16 mouse cellular contexts compared by ENCODE assay signal in genomic region chr15:96729785-96730184, GRCm38 (mm10). TPM values are rescaled to one million over a fixed set of nuclear protein-coding genes. Genes with fewer than 3 reads are reported as not detected.
A peak's percentile ranks its signal among the peaks of the same experiment; 100 is the strongest.
DNase-seq lines count a peak whose midpoint lies in the region; ATAC-seq and TF ChIP-seq lines count a peak whose summit lies in the region.
"Had no signal": no experiment of that assay in that cellular context is flagged by ENCODE, and none has a peak within 500 bp of the region (broad histone marks: within the 10 kb centered on the region; RNA-seq: fewer than 3 reads in every experiment).

No protein-coding gene starts in this region.

- TF ChIP-seq CTCF in C2C12 (IDR thresholded peaks at IDR 0.05; ENCODE audit: control insufficient read depth, insufficient read depth, insufficient read length), result no peak

- no peaks in the 10 kb centered on the region for H3K27me3 ChIP-seq in C2C12 (ENCODE audit: control insufficient read depth, insufficient read depth, insufficient read length)
- H3K27me3 ChIP-seq in heart, embryonic 15.5 days, result no peaks in the 10 kb centered on the region
- no peaks in the 10 kb centered on the region for H3K27me3 ChIP-seq in hindbrain, embryonic 12.5 days
- H3K27me3 ChIP-seq: heart, embryonic 13.5 days; limb, embryonic 15.5 days; midbrain, embryonic 12.5 days had no signal

- H3K4me3 ChIP-seq in C2C12 (ENCODE audit: insufficient read depth, poor library complexity, severe bottlenecking), result no peak overlapping the region
- no peak overlapping the region for H3K4me3 ChIP-seq in heart, embryonic 15.5 days
- H3K4me3 ChIP-seq in hindbrain, embryonic 12.5 days, result no peak overlapping the region
- H3K4me3 ChIP-seq: heart, embryonic 13.5 days; limb, embryonic 15.5 days; midbrain, embryonic 12.5 days had no signal

- H3K27ac ChIP-seq in heart, embryonic 15.5 days, result peak overlapping the region; percentile 45; the same call in 1 of the 2 replicates
- H3K27ac ChIP-seq in hindbrain, embryonic 12.5 days, result no peak overlapping the region
- H3K27ac ChIP-seq: heart, embryonic 13.5 days; midbrain, embryonic 12.5 days had no signal

- peaks cover 27% of the 10 kb centered on the region for H3K4me1 ChIP-seq in heart, embryonic 15.5 days (replicated peaks)
- H3K4me1 ChIP-seq in hindbrain, embryonic 12.5 days, result 0 out of 2 replicates have a peak, but pooled peaks cover 2% of the 10 kb centered on the region
- H3K4me1 ChIP-seq: midbrain, embryonic 12.5 days had no signal

- H3K9ac ChIP-seq in heart, embryonic 15.5 days, result no peak overlapping the region
- no peak overlapping the region for H3K9ac ChIP-seq in hindbrain, embryonic 12.5 days
- H3K9ac ChIP-seq: heart, embryonic 13.5 days; limb, embryonic 15.5 days; midbrain, embryonic 12.5 days had no signal

- no peak overlapping the region for H3K4me2 ChIP-seq in heart, embryonic 15.5 days
- no peak overlapping the region for H3K4me2 ChIP-seq in hindbrain, embryonic 12.5 days (replicated peaks)
- H3K4me2 ChIP-seq: heart, embryonic 13.5 days; limb, embryonic 15.5 days; midbrain, embryonic 12.5 days had no signal

- intact Hi-C loops in heart, postnatal 25 days (cut with DNase I), result no loop called here

- H3K79me2 ChIP-seq in C2C12 (ENCODE audit: control insufficient read depth, insufficient read depth), result no peaks in the 10 kb centered on the region

- 43% methylated on average over 9 of the region's 9 CpGs for WGBS in heart, embryonic 15.5 days
- 87% methylated on average over 9 of the region's 9 CpGs for WGBS in hindbrain, embryonic 12.5 days

- no peaks in the 10 kb centered on the region for H3K79me3 ChIP-seq in C2C12 (ENCODE audit: low read depth)

- DNase-seq in heart, adult 18-20 months, result peak; percentile 60 to 71
- no peak for DNase-seq in heart, postnatal 25 days (ENCODE audit: low spot score)
- DNase-seq in brain, adult 2 months (ENCODE audit: low read depth, low spot score), result peak; percentile 16
- DNase-seq in embryo, embryonic 9.5 days (ENCODE audit: extremely low spot score), result no peak
- no peak for DNase-seq in thymus, postnatal 36 days
- DNase-seq: cerebellum, adult 9-11 months; kidney, postnatal 36 days had no signal

- H3K36me3 ChIP-seq in C2C12 (ENCODE audit: control insufficient read depth, insufficient read depth), result no peaks in the 10 kb centered on the region
- no peaks in the 10 kb centered on the region for H3K36me3 ChIP-seq in heart, embryonic 15.5 days
- H3K36me3 ChIP-seq in hindbrain, embryonic 12.5 days, result no peaks in the 10 kb centered on the region
- H3K36me3 ChIP-seq: heart, embryonic 13.5 days; limb, embryonic 15.5 days; midbrain, embryonic 12.5 days had no signal

- no peak overlapping the region for H3ac ChIP-seq in C2C12 (ENCODE audit: control insufficient read depth, insufficient read length, low read depth)

- no peaks in the 10 kb centered on the region for H3K9me3 ChIP-seq in heart, embryonic 15.5 days (replicated peaks)
- H3K9me3 ChIP-seq in hindbrain, embryonic 12.5 days (replicated peaks), result no peaks in the 10 kb centered on the region
- H3K9me3 ChIP-seq: heart, embryonic 13.5 days; limb, embryonic 15.5 days; midbrain, embryonic 12.5 days had no signal

- ATAC-seq in heart, embryonic 15.5 days (replicated peaks; ENCODE audit: insufficient number of reproducible peaks, insufficient read depth, low FRiP score, low read depth), result no peak
- ATAC-seq in hindbrain, embryonic 12.5 days (ENCODE audit: low FRiP score), result no peak
- ATAC-seq: forebrain, embryonic 16.5 days; inflammation-experienced regulatory T-cells, adult 6 months; lung, postnatal 0 days had no signal

TF ChIP-seq in C2C12, 6 proteins besides CTCF, POLR2A, EP300 and RAD21:
- TF ChIP-seq CEBPB (IDR thresholded peaks at IDR 0.05; ENCODE audit: low read depth) (peak; percentile 30), USF1 (IDR thresholded peaks at IDR 0.05; ENCODE audit: low read depth) (no peak)
TF ChIP-seq in C2C12: peak in this region for 1.

RNA-seq across cellular contexts. Expression of gene Slc38a2, which starts 30.3 kb away (rescaled TPM):
- total RNA-seq in heart, adult 18-20 months (2021), result 100 to 1,000 TPM; 194 to 206 TPM
- total RNA-seq in heart, postnatal 25 days (2021), result 100 to 1,000 TPM; 230 to 253 TPM
- polyA plus RNA-seq in C2C12 (2012; fragmentation: generic; extraction: Trizol), result 99.9 TPM
- polyA plus RNA-seq in heart, embryonic 15.5 days (2015; fragmentation: Nextera tagmentation; extraction: Ambion mirVana), result 158 and 170 TPM in 2 replicates
- 184 and 192 TPM in 2 replicates for polyA plus RNA-seq in hindbrain, embryonic 12.5 days (2016; fragmentation: Nextera tagmentation; extraction: Ambion mirVana)

Comparison
In these comparisons a context has a peak if more than half of its experiments do, and no peak if none do; other contexts are left out.
1. DNase-seq: peak in heart, adult 18-20 months (2 of 2) and brain, adult 2 months (single experiment); none in heart, postnatal 25 days (single experiment), embryo, embryonic 9.5 days (single experiment) and thymus, postnatal 36 days (0 of 2).